Mouse (Mus musculus) erythroblast, embryonic 14.5 days (primary cell): ENCODE measurements around the gene Gpr37l1.

Source experiments
- GATA1 ChIP-seq: IDR thresholded peaks from 2 replicates; pipeline ENCODE4 v1.6.1; 2012; ENCODE audit warnings: low read length, inconsistent platforms, mixed read lengths
- TAL1 ChIP-seq: IDR thresholded peaks from 3 replicates; pipeline ENCODE4 v1.6.1; 2012; ENCODE audit warnings: low read length, inconsistent platforms, mixed read lengths

DNA sequence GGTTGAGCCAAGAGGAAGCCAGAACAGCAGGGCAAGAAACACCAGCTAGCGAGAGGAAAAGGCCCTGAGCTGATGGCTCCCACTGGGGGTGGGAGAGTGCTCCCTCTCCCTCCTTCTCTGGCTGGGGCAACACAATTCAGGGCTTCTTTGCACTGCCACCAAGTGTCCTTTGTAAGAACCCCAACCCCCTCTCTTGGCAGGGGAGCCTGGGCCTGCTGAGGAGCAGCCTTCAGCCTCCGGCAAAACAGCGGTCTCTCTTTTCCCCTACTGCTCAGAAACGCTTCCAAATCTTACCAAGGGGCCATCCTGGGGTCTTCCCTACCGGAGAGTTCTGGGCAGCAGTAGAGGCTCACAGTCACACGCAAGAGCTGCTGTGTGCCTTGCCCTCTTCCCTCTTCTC, 4.8 kb downstream of the Gpr37l1 start:
- TF ChIP-seq GATA1 (no peak), TAL1 (no peak)
